Mouse (Mus musculus) heart, postnatal 0 days (tissue): ENCODE measurements around the gene Aprt.

Experiments used
- CTCF ChIP-seq: IDR thresholded peaks from 2 replicates; pipeline ENCODE4 v1.5.1; 2016; ENCODE audit warnings: antibody characterized with exemption, control low read depth, low read depth
- EP300 ChIP-seq: IDR thresholded peaks from 2 replicates; pipeline ENCODE4 v1.6.1; 2016; ENCODE audit warnings: antibody characterized with exemption, low read depth

DNA sequence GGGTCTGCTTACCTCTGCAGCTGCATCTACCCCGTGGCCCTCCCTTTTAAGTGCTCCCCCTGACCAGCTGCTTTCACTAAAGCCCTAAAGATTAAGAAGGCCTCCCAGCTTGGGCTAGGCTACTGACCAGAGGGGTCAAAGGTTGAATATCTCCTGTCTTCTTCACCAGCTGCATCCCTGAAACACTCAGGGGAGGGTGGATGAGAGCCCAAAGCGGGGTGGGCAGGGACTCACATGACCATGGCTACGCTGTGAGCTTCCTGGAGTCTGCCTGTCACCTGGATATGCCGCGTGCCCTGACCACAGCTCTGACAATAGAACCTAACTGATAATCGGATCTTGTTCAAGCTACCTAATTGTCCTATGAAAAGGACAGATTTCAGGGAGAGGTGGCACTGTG lies 46.0 kb upstream of the Aprt start, which contains the start of gene Pabpn1l:
- TF ChIP-seq CTCF (no peak), EP300 (no peak)
